Mouse (Mus musculus) activated CD4-positive, CD25-positive, alpha-beta regulatory T cell (primary cell): ENCODE results near the gene Vmn1r220. TPM values are rescaled to one million over a fixed set of nuclear protein-coding genes. Genes with fewer than 3 reads are reported as not detected.

Source experiments
- polyA plus RNA-seq, 2 experiments: library from polyadenylated mRNA; unstranded; fragments of 100-300 nt; shearing (Covaris generic); gene quantifications; one replicate each; pipeline ENCODE4 v1.2.1; 2017

The Vmn1r220 gene
- polyA plus RNA-seq: under 1 TPM in 1 of 2 experiments, not detected in 1; 0.23 TPM

GRCm38 (mm10) chr13:23187875-23188274, at the start of gene Vmn1r220:
Gene Vmn1r220, minus strand, starts transcription at chr13:23187975.

GRCm38 (mm10) chr13:23235847-23236246, 48.1 kb upstream of the Vmn1r220 start, which contains the start of gene Vmn1r222:
Gene Vmn1r222, minus strand, starts transcription at chr13:23235947.

GRCm38 (mm10) chr13:23213827-23214226, 26.1 kb upstream of the Vmn1r220 start, which contains the start of gene Vmn1r221:
Gene Vmn1r221, plus strand, starts transcription at chr13:23214127.

GRCm38 (mm10) chr13:23159012-23159411, 28.8 kb downstream of the Vmn1r220 start, which contains the start of gene Vmn1r219:
Gene Vmn1r219, plus strand, starts transcription at chr13:23159312.

GRCm38 (mm10) chr13:23133099-23133498, 54.7 kb downstream of the Vmn1r220 start, which contains the start of gene Vmn1r218:
Gene Vmn1r218, plus strand, starts transcription at chr13:23133155.

Other genes starting within 250 kb of the Vmn1r220 start
- gene Vmn1r213, start 180.3 kb downstream of the Vmn1r220 start, polyA plus RNA-seq: under 1 TPM in 1 of 2 experiments, not detected in 1; 0.11 TPM
- under 1 TPM in 1 of 2 experiments, not detected in 1; 0.25 TPM for gene Vmn1r214, start 157.6 kb downstream of the Vmn1r220 start, polyA plus RNA-seq
- gene Vmn1r215, start 120.0 kb downstream of the Vmn1r220 start, polyA plus RNA-seq: not detected
- gene Vmn1r217, start 69.7 kb downstream of the Vmn1r220 start, polyA plus RNA-seq: not detected
- gene Vmn1r218, start 54.8 kb downstream of the Vmn1r220 start, polyA plus RNA-seq: under 1 TPM in 1 of 2 experiments, not detected in 1; 0.05 TPM
- gene Vmn1r219, start 28.7 kb downstream of the Vmn1r220 start, polyA plus RNA-seq: not detected
- under 1 TPM in 1 of 2 experiments, not detected in 1; 0.21 TPM for gene Vmn1r221, start 26.2 kb upstream of the Vmn1r220 start, polyA plus RNA-seq
- gene Vmn1r222, start 48.0 kb upstream of the Vmn1r220 start, polyA plus RNA-seq: not detected
- not detected for gene Vmn1r223, start 59.2 kb upstream of the Vmn1r220 start, polyA plus RNA-seq
- 10 to 100 TPM; 22.2 to 25.5 TPM for gene Zfp322a, start 181.2 kb upstream of the Vmn1r220 start, polyA plus RNA-seq
- 10 to 100 TPM; 10.1 to 11.6 TPM for gene Abt1, start 235.9 kb upstream of the Vmn1r220 start, polyA plus RNA-seq